Mouse (Mus musculus) G1E (cell line): ENCODE measurements around the gene Plekha4.

Experiments used
- CTCF ChIP-seq: IDR thresholded peaks from 2 replicates; pipeline ENCODE4 v1.5.1; 2012; ENCODE audit warnings: low read depth, low read length, inconsistent platforms, mixed read lengths
- GATA1 ChIP-seq: IDR thresholded peaks from 2 replicates; pipeline ENCODE4 v1.6.1; 2012; ENCODE audit warnings: borderline replicate concordance, low read length, inconsistent platforms, mixed read lengths
- GATA2 ChIP-seq: IDR thresholded peaks from 2 replicates; pipeline ENCODE4 v1.6.1; 2012; ENCODE audit warnings: low read depth, low read length, inconsistent platforms, borderline replicate concordance
- POLR2AphosphoS5 ChIP-seq: IDR thresholded peaks from 2 replicates; pipeline ENCODE4 v1.6.1; 2012; ENCODE audit warnings: low read depth, low read length, inconsistent platforms; ENCODE audit not compliant: insufficient replicate concordance

DNA sequence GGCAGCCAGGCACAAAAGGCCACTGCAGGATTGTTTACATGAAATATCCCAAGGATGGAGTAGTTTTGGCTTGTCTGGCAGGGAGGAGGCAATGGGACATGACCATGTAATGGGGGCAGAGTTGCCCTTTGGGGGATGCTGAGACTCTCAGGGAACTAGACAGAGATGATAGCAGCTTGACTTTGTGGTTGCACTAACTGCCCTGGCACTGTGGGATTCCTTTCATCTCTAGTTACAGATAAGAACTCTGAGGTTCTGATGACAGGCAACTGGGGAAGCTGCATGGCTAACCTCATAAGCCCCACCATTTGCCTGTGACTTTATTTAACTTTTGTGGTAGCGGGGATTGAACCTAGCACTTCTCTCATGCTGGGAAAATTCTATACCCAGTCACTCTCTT, 70.0 kb downstream of the Plekha4 start:
- no peak for TF ChIP-seq CTCF
- no peak for TF ChIP-seq GATA2
- TF ChIP-seq GATA1: no peak
- TF ChIP-seq POLR2AphosphoS5: no peak
